Mouse (Mus musculus): ENCODE data around the gene Ggta1. TPM values are rescaled to one million over a fixed set of nuclear protein-coding genes. Genes with fewer than 3 reads are reported as not detected.

Gene Ggta1
- total and polyA plus RNA-seq, 2 experiments from 2014 or later = 3.2 to 11.8 TPM

DNA sequence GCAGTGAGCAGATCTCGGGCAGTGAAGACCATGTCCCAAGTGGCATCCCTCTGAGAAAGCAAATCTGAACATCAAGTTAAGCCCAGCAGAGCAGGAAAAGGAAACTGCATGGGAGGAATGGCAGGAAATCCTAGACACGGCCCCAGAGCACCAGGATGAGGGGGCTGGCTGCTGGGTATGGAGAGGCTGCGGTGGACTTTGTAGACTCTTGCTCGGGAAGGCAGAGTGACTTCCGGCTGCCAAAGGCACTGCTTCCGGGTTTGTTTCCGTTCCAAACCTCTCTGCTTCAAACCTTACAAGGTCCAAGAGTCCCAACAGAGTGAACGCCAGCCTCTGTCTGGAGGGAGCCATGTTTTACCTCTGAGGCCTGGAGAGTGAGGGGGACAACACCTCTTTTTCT, 16.2 kb downstream of the Ggta1 start:
- H3K27me3 ChIP-seq (ENCODE audit: insufficient read depth, low read length) = no peaks in the 10 kb centered on the region
- no peaks in the 10 kb centered on the region for H3K9me3 ChIP-seq (ENCODE audit: low read length)
- 91% methylated on average over 8 of the region's 8 CpGs for WGBS
- H3K4me1 ChIP-seq (ENCODE audit: insufficient read depth, low read length) = no peaks in the 10 kb centered on the region
- no peak for TF ChIP-seq CTCF (IDR thresholded peaks at IDR 0.05; ENCODE audit: low read depth)
- H3K27ac ChIP-seq = no peak overlapping the region
- no peak overlapping the region for H3K4me3 ChIP-seq (ENCODE audit: low read length)
- H3K36me3 ChIP-seq (ENCODE audit: insufficient read depth, low read length) = no peaks in the 10 kb centered on the region
- no peak overlapping the region for H3K4me2 ChIP-seq (ENCODE audit: low read depth, low read length)
- ATAC-seq (no peak), DNase-seq (ENCODE audit: low spot score) (no peak)
- H3K9ac ChIP-seq (replicated peaks; ENCODE audit: low read length) = no peak overlapping the region

DNA sequence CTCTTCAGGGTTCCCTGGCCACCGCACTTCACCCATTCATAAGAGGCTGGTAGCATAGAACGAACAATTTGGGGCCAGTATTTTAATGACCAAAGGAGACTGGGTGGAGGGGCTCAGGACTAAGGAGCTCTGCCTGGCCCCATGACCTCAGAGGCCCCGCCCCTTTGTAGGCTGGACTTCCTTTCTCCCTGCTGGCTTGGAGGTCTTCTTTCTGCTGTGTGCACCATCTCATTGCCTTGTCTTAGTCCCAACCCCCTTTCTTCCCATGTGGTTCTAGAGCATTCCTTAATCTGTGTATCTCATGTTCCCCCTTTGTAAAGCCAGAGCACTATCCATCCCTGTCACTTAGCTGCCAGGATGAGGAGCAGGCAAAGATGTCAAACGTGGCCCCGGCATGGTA, 16.7 kb downstream of the Ggta1 start:
- H3K9me3 ChIP-seq (ENCODE audit: low read length) = no peaks in the 10 kb centered on the region
- no peak overlapping the region for H3K27ac ChIP-seq
- H3K36me3 ChIP-seq (ENCODE audit: insufficient read depth, low read length) = no peaks in the 10 kb centered on the region
- H3K27me3 ChIP-seq (ENCODE audit: insufficient read depth, low read length) = no peaks in the 10 kb centered on the region
- no peaks in the 10 kb centered on the region for H3K4me1 ChIP-seq (ENCODE audit: insufficient read depth, low read length)
- no peak overlapping the region for H3K4me3 ChIP-seq (ENCODE audit: low read length)
- H3K9ac ChIP-seq (replicated peaks; ENCODE audit: low read length) = no peak overlapping the region
- TF ChIP-seq CTCF (IDR thresholded peaks at IDR 0.05; ENCODE audit: low read depth) = no peak
- no peak overlapping the region for H3K4me2 ChIP-seq (ENCODE audit: low read depth, low read length)
- DNase-seq (ENCODE audit: low spot score) (no peak), ATAC-seq (no peak)
- 79% methylated on average over 5 of the region's 5 CpGs for WGBS

DNA sequence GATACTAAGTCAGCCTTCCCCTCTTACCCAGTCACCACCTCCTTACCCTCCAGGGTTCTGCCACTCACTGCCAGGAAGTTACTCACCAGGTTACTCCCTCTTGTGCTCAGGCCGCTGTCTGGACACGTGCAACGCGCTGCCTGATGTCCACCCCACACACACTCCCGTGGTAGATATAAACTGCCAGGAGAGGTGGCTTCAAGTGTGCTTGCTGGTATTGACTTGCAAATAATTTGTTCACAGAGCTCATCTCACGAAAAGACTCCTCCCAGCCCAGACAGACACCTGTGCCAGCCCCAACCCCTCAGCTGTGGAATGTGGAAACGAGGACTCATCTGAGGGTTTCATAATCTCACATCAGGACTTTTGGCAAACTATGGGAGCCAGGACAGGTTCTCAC, 17.4 kb downstream of the Ggta1 start:
- DNase-seq (ENCODE audit: low spot score) (no peak), ATAC-seq (no peak)
- Histone ChIP-seq H3K9me3 (ENCODE audit: low read length) (no peaks in the 10 kb centered on the region), H3K4me1 (ENCODE audit: insufficient read depth, low read length) (no peaks in the 10 kb centered on the region), H3K36me3 (ENCODE audit: insufficient read depth, low read length) (no peaks in the 10 kb centered on the region), H3K4me3 (ENCODE audit: low read length) (no peak overlapping the region), H3K4me2 (ENCODE audit: low read depth, low read length) (no peak overlapping the region), H3K9ac (replicated peaks; ENCODE audit: low read length) (no peak overlapping the region), H3K27ac (no peak overlapping the region), H3K27me3 (ENCODE audit: insufficient read depth, low read length) (no peaks in the 10 kb centered on the region)
- TF ChIP-seq CTCF (IDR thresholded peaks at IDR 0.05; ENCODE audit: low read depth) = no peak
- WGBS = 86% methylated on average over 7 of the region's 7 CpGs

DNA sequence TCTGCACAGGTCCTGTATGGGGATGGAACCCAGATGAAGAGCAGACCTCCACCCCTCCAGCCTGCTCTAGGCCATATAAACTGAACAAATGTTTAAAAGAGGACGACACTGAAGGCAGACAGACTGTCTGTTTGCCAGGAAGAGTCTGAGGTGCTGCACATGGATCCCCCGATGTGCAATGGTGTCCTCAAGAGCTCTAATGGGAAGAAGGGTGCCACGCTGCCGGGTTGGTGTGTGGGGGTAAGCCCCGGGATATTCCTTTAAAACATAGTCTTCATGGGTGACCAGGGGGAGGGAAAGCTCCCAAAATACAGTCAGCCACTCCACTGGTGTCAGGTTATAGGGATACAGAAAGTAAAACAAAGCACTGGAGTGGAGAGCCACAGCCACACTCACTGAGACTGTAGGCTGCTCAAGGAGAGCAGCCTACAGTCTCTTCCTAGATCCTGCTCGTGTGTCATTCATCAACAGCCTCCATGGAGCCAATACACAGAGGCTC, 18.2 kb downstream of the Ggta1 start:
- Histone ChIP-seq H3K4me1 (ENCODE audit: insufficient read depth, low read length) (no peaks in the 10 kb centered on the region), H3K36me3 (ENCODE audit: insufficient read depth, low read length) (no peaks in the 10 kb centered on the region), H3K4me3 (ENCODE audit: low read length) (no peak overlapping the region), H3K9ac (replicated peaks; ENCODE audit: low read length) (no peak overlapping the region), H3K9me3 (ENCODE audit: low read length) (no peaks in the 10 kb centered on the region), H3K27me3 (ENCODE audit: insufficient read depth, low read length) (no peaks in the 10 kb centered on the region), H3K27ac (no peak overlapping the region), H3K4me2 (ENCODE audit: low read depth, low read length) (no peak overlapping the region)
- no peak for DNase-seq (ENCODE audit: low spot score)
- 72% methylated on average over 6 of the region's 6 CpGs for WGBS
- no peak for TF ChIP-seq CTCF (IDR thresholded peaks at IDR 0.05; ENCODE audit: low read depth)
- ATAC-seq = no peak

DNA sequence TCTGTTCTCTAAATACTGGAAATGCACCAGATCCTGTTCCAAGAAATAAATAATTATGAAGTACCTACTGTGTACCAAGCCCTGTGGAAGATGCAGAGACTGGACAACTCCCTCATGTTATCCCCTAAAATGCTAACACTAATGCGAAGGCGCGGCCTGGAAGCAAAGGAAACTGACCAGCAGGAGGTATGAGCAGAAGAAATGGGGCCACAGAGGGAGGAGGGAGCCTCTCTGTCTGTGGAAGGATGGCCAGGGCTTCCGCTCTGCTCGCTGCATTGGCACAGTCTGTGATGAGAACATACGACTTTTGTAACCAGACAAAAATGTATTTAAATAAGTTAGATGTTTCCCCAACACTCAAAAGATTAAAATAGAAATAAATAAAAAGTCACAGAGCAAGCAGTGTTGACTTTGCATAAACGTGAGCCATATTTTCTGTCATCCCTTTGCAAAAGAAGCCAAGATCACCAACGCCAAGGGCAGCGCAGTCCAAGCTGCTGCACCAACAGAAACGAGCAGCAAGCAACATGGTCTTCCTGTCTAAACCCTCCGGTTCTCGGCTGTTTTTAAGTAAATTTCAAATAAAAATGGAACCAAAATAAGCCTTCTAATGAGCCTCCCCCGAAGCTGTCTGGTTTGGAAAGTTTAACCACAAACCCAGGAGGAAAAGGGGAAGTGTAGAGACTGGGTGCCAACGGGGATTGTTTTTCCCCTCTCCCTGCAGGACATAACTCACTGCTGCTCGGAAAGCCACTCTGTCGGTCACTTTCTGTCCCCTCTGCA, 18.9 kb downstream of the Ggta1 start:
- H3K9ac ChIP-seq (replicated peaks; ENCODE audit: low read length) = no peak overlapping the region
- no peak overlapping the region for H3K4me2 ChIP-seq (ENCODE audit: low read depth, low read length)
- ATAC-seq = no peak
- TF ChIP-seq CTCF (IDR thresholded peaks at IDR 0.05; ENCODE audit: low read depth) = no peak
- no peak overlapping the region for H3K4me3 ChIP-seq (ENCODE audit: low read length)
- WGBS = 58% methylated on average over 16 of the region's 16 CpGs
- no peaks in the 10 kb centered on the region for H3K4me1 ChIP-seq (ENCODE audit: insufficient read depth, low read length)
- no peaks in the 10 kb centered on the region for H3K27me3 ChIP-seq (ENCODE audit: insufficient read depth, low read length)
- no peaks in the 10 kb centered on the region for H3K36me3 ChIP-seq (ENCODE audit: insufficient read depth, low read length)
- no peak overlapping the region for H3K27ac ChIP-seq
- no peak for DNase-seq (ENCODE audit: low spot score)
- H3K9me3 ChIP-seq (ENCODE audit: low read length) = no peaks in the 10 kb centered on the region

DNA sequence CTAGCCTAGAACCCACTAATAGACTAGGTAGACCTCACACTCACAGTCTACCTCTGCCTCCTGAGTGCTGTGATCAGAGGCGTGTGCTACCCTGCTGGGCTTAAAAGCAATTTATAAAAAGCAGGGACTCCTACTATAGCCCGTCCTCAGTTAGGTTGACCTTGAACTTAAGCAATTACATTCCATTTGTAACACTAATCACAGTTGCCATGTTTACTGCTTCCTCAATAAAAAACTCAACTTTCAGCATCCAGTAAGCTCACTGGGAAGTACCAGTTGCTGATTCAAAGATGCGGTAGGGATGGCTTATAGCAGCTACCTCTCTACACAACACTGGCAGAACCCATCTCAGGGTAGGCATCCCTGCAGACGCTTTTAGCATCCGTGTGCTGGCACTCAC, 19.7 kb downstream of the Ggta1 start:
- Histone ChIP-seq H3K27me3 (ENCODE audit: insufficient read depth, low read length) (no peaks in the 10 kb centered on the region), H3K9me3 (ENCODE audit: low read length) (no peaks in the 10 kb centered on the region), H3K9ac (replicated peaks; ENCODE audit: low read length) (no peak overlapping the region), H3K4me3 (ENCODE audit: low read length) (no peak overlapping the region), H3K4me2 (ENCODE audit: low read depth, low read length) (no peak overlapping the region), H3K36me3 (ENCODE audit: insufficient read depth, low read length) (no peaks in the 10 kb centered on the region), H3K4me1 (ENCODE audit: insufficient read depth, low read length) (no peaks in the 10 kb centered on the region), H3K27ac (no peak overlapping the region)
- 75% methylated on average over 5 of the region's 5 CpGs for WGBS
- ATAC-seq = no peak
- DNase-seq (ENCODE audit: low spot score) = no peak
- no peak for TF ChIP-seq CTCF (IDR thresholded peaks at IDR 0.05; ENCODE audit: low read depth)

DNA sequence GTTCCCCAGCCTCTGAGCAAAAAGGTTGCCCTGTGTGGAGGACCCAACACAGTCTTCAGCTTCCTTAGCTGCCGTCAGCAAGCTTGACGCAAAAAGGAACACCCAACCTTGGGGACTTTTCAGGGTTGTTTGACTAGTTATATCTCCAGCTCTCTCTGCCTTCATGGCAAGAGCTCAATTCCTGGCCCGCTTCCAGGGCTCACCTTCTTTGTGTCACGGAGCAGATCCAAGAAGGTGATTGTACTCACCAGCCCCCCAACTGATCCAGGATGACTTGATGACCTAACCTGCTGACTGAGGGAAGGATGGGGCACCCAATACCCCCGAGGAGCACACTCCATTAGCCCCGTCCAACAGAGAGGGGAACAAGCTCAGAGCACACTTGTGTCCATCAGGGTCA, 21.0 kb downstream of the Ggta1 start:
- no peak for TF ChIP-seq CTCF (IDR thresholded peaks at IDR 0.05; ENCODE audit: low read depth)
- 78% methylated on average over 6 of the region's 6 CpGs for WGBS
- no peaks in the 10 kb centered on the region for H3K4me1 ChIP-seq (ENCODE audit: insufficient read depth, low read length)
- no peak overlapping the region for H3K27ac ChIP-seq
- H3K9me3 ChIP-seq (ENCODE audit: low read length) = no peaks in the 10 kb centered on the region
- H3K36me3 ChIP-seq (ENCODE audit: insufficient read depth, low read length) = no peaks in the 10 kb centered on the region
- no peak overlapping the region for H3K4me2 ChIP-seq (ENCODE audit: low read depth, low read length)
- ATAC-seq = no peak
- DNase-seq (ENCODE audit: low spot score) = no peak
- no peaks in the 10 kb centered on the region for H3K27me3 ChIP-seq (ENCODE audit: insufficient read depth, low read length)
- no peak overlapping the region for H3K4me3 ChIP-seq (ENCODE audit: low read length)
- H3K9ac ChIP-seq (replicated peaks; ENCODE audit: low read length) = no peak overlapping the region
